Mouse (Mus musculus): ENCODE data around the gene Rapgef4.
A peak's percentile ranks its signal among the peaks of the same experiment; 100 is the strongest.

Rapgef4 gene

DNA sequence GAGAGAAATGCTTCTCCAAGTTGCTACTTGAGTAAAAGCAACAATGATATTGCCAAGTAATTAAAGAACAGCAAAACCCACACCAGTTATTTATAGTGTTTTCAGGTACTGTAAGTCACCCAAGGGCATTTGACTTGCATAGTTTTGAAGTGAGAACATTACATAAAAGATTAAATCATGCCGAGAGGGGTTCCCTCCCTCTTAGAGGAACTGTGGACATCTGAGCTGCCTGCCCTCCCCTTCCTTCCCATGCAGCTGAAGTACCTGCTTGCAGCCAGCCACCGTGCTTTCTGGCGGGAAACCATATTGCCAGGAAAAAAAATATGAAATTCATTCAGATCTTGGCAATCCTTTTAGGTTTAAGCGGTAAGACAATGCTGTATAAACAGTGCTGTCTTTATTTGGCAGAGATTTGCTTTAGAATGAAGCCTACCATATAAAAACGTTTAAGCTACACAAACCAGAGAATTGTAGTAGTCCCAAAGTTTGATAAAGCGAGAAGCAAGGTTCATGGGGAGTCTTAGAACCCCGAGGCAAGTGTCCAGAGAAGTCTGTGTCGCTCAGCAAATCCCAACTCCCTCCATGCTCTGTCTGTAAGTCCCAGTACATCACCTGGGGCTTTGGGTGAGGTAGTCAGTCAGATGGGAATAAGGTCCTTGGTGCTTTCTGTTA is 174.2 kb downstream of the Rapgef4 start:
- DNase-seq: no peak

DNA sequence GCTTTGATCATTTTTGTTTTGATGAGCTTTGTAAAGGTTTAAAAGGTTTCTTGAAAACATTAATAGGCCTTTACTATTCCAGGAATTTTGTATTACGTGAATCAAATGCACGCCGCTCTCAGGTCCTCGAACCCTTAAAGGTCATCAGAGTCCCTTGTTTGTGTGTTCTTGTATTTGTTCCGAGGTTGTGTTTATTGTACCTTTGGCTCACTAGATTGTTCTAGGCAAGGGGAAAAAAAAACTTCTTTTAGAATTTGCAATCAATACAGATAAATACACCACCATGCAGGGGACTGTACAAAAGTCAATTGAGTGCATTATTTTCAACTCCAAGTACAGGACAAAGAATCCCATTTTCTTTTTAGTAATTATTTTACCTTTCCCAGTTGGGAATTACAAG is 175.4 kb downstream of the Rapgef4 start:
- no peak for DNase-seq

GRCm38 (mm10) chr2:72157561-72157960 is 176.5 kb downstream of the Rapgef4 start:
- no peak for DNase-seq

- DNase-seq: no peak
These were observed 177.0 kb downstream of the Rapgef4 start for GRCm38 (mm10) chr2:72158045-72158444.

- DNase-seq: no peak
These were observed 177.7 kb downstream of the Rapgef4 start for GRCm38 (mm10) chr2:72158691-72159225.

- no peak for DNase-seq
These were observed 178.2 kb downstream of the Rapgef4 start for GRCm38 (mm10) chr2:72159281-72159680.

GRCm38 (mm10) chr2:72165136-72165854 is 184.3 kb downstream of the Rapgef4 start:
- DNase-seq: peak; percentile 52

DNA sequence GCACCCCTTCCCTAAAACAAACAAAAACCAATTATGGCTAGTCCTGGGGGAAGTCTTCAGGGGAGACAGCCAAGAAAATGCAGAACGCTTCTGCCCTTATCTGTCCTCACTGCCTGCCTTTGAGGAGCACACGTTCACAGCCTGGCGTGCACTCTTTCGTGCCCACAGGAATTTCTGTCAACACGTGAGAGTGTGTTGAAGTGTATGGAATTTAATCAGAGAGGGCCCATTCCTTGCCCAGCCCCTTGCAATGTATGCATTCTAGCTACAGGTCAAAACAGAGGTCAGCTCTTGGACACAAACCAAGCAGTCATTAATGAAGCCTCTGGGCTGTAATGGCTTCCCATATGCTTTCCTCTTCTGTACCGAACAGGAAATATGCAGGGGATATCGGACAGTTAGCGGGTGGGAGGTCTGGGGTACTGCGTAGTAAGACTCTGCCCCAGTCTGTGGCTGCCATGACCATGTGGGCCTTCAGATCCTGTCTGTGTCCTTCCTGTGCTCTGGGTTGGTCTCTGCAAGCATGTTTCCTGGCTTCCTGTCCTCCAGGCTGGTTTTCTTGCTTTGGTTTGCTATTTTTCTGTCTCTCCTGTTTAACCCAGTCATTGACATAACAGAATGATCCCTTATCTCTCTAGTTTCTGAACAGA is 188.5 kb downstream of the Rapgef4 start:
- no peak for DNase-seq

DNA sequence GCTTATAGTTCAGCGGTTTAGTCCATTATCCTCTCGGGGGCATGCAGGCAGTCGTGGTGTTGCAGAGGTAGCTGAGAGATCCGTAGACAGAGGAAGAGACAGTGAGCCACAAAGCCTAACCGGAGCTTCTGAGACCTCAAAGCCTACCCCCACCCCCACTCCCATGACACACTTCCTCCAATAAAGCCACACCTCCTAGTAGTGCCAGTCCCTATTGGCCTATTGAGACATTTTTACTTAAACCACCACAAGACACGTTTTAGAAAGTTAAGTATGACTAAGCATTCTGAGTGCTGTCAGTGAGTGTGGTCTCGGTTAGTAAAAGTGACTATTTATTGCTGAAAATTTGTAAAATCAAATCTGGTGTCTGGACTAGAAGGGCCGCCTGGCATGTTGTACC is 189.5 kb downstream of the Rapgef4 start:
- no peak for DNase-seq

DNA sequence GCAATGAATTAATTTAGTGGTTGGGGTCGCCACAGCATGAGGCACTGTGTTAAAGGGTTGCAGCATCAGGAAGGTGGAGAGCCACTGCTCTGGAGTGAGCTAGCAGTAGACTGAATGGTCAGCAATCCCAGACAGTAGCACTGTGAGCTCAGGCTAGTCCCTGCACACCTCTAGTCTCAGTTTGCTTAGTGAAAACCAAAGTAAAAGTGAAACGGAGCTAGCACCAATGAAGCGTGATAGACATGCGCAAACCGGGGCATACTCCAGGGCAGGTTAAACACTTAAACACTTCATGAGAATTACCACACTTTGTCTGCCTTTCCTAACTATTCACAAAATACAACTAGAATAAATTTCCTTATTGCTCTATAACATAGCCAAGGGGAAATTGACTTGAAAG is 190.2 kb downstream of the Rapgef4 start:
- no peak for DNase-seq

DNA sequence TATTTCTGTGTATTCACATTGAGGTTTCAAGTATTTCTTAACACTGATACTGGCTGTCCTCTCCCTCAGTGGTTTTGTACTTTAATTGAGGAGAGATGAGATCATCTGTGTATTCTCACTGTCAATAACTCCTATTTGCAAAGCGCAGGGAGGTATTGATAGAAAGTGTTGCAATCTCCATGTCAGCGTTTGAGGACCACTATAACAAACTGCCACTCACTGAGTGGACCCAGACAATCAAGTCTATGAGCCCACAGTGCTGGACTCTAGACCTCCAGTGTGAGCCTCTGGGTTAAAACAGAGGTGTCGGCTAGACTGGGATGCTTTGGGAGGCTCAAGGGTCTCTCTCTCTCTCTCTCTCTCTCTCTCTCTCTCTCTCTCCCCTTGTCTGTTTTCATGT is 192.0 kb downstream of the Rapgef4 start:
- DNase-seq: no peak

- no peak for DNase-seq
These were observed 192.8 kb downstream of the Rapgef4 start for GRCm38 (mm10) chr2:72173844-72174243.

GRCm38 (mm10) chr2:72175536-72175935 is 194.5 kb downstream of the Rapgef4 start:
- DNase-seq: no peak

- no peak for DNase-seq
These were observed 194.9 kb downstream of the Rapgef4 start for GRCm38 (mm10) chr2:72175971-72176370.

DNA sequence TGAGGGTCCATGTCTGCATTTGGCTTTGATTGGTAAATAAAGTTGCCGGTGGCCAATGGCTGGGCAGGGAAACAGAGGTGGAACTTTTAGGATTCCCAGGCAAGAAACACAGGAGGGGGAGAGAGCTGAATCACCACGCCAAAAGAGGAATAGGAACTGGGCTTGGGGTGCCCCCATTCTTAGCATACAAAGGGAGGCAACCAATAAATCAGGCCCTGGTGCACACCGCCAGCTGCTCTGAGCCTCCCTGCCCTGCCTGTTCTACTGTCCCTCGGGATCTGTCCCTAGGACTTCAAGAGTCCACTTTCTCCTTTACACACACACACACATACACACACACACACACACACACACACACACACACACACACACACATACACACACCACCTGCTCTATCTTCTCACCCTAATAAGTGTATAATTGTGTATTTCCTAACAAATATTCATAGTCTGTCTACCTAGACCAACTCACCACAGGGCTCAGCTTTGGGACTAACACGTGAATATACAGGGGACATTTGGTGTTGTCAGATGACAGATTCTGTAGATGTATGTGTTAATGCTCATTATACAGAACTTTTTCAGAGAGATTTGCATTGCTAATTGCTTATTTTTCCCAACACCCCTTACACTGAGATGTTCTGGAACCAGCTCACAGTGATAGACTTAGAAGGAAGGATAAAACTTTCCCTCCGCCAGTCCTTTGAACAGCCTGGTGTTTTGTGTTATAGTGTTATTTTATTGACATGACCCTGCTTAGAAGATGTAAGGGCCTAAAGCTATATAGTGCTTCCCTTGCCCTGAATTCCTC is 196.4 kb downstream of the Rapgef4 start:
- no peak for DNase-seq

- DNase-seq: no peak
These were observed 197.0 kb downstream of the Rapgef4 start for GRCm38 (mm10) chr2:72178025-72178424.

- no peak for DNase-seq
These were observed 197.5 kb downstream of the Rapgef4 start for GRCm38 (mm10) chr2:72178515-72178914.

DNA sequence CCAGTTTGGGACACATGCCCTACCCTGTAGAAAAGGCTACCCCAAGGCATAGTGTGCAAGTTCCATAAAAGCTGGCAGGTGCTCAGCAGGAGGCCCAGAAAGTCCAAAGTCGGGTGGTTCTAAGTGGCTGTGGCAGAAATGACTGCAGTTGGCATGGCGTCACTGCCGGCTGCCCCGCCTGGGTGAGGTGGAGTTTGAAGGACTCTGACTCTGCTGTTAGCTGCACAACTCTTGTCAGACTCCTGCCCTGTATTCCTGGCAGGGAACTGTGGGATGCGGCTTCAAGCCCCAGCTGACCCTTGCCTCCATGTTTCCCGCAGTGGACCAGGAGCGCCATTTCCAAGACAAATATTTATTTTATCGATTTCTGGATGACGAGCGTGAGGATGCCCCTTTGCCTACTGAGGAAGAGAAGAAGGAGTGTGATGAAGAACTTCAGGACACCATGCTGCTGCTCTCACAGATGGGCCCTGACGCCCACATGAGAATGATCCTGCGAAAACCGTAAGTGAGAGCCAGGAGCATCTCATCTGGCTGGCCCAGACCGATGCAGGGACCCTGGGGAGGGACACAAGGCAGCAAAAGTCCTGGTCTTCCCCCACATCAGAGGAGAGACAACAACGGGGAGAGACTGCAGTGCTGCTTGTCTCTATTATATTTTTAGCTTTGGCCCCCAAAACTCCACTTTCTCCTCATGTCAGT is 198.7 kb downstream of the Rapgef4 start:
- no peak for DNase-seq

- DNase-seq: no peak
These were observed 200.4 kb downstream of the Rapgef4 start for GRCm38 (mm10) chr2:72181443-72181842.

DNA sequence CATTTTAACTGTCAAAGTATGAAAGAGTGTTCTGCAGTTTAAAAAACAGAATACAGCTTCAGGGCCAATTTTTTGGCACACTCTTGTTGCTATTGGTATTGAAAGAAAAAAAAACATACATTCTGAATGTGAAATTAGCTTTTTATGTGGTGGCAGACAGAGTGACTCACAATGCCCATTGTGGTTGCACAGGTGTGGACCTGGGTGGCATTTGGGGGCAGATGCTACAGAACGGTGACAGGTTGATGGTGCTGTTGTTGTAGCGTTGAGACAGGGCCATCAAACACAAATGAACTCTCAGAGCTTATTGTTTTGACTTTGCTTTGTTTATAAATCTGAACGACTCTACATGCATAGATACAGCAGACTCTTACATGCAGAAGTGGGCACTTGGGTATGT is 202.7 kb downstream of the Rapgef4 start:
- DNase-seq: no peak

DNA sequence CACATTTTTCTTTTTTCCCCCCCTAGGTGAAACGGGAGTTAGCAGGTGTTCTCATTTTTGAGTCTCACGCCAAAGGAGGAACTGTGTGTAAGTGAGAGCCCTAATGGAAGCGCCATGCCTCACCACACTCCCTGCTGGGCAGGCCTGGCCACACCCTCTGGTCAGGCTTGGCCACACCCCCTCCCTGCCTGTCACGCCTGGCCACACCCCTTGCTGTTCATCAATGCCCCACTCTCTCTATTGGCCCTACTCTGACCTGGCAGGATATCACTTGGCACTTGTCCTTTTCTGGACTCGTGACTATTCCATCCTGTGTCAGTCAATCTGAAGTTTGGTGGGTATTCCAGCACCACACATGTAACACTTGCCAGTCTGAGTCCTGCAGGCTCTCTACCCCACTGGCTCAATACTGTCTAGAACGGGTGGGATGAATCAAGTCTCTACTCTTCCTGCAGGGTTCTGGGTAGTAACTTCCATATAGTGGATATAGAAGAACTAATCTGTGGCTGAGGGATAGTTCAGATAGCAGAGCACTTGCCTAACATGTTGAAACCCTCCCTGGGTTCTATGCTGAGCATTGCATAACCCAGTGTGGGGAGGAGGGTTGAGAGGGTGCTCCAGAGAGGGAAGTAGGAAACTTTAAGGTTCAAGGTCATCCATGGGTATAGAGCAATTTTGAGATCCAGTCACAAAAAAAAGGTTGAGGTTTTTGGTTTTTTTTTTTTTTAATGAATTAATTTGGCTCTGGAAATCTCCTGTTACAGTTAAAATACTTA is 215.3 kb downstream of the Rapgef4 start:
- no peak for DNase-seq

- DNase-seq: no peak
These were observed 216.0 kb downstream of the Rapgef4 start for GRCm38 (mm10) chr2:72197026-72197425.
